Mouse (Mus musculus) brain, embryonic 14.5 days (tissue): ENCODE measurements around the gene Taar7d.

ENCODE experiments used
- CTCF ChIP-seq: fragments of 200-500 bp; IDR thresholded peaks from 2 replicates; pipeline ENCODE4 v1.5.1; 2012; ENCODE audit warnings: inconsistent platforms, mild to moderate bottlenecking, moderate library complexity, borderline replicate concordance; ENCODE audit not compliant: insufficient read depth, insufficient read length; ENCODE audit errors: extremely low read depth
- POLR2A ChIP-seq: fragments of 200-500 bp; IDR thresholded peaks from 2 replicates; pipeline ENCODE4 v1.6.1; 2012; ENCODE audit warnings: mild to moderate bottlenecking, inconsistent platforms, borderline replicate concordance; ENCODE audit not compliant: poor library complexity, insufficient read depth, insufficient read length, severe bottlenecking; ENCODE audit errors: extremely low read depth

- no peak for TF ChIP-seq CTCF
- TF ChIP-seq POLR2A: no peak
Observed at GRCm38 (mm10) chr10:23977958-23978357, 49.1 kb upstream of the Taar7d start.
